Mouse (Mus musculus) lung, adult 10 weeks (tissue): ENCODE measurements around the gene Gm20441. TPM values are rescaled to one million over a fixed set of nuclear protein-coding genes. Genes with fewer than 3 reads are reported as not detected.

Source experiments
- polyA plus RNA-seq: library from polyadenylated mRNA; stranded (reverse); fragments of 350-450 nt; fragmentation: Illumina TruSeq; extraction: RNeasy Lipid Tissue Mini Kit (QIAGEN cat#74804); gene quantifications from one replicate; pipeline ENCODE4 v1.2.3, GENCODE M21; 2014; ENCODE audit warnings: low read depth, low replicate concordance; ENCODE audit not compliant: insufficient read depth

Gm20441 gene
- not detected for polyA plus RNA-seq

GRCm38 (mm10) chr10:75780769-75781578, at the start of gene Gm20441, which contains the start of gene Gstt3:
Gm20441 (minus strand) TSS chr10:75780954.
Gstt3 (minus strand) TSS chr10:75781414.

GRCm38 (mm10) chr10:75822443-75822842, 41.7 kb upstream of the Gm20441 start, which contains the start of gene Gstt4:
Gstt4 (minus strand) TSS chr10:75822543.

GRCm38 (mm10) chr10:75798176-75798696, 17.5 kb upstream of the Gm20441 start, which contains the start of gene Gstt1:
Gstt1 (minus strand) TSS chr10:75798584.

GRCm38 (mm10) chr10:75772795-75773664, 7.7 kb downstream of the Gm20441 start, which contains the start of gene Ddt:
Ddt (minus strand) TSS chr10:75773414.

GRCm38 (mm10) chr10:75763682-75764518, 16.9 kb downstream of the Gm20441 start, which contains the start of gene Cabin1:
Cabin1 (minus strand) TSS chr10:75764341.

Other genes with a start within 250 kb of the Gm20441 start
- 0.25 TPM for gene Lrrc75b, start 220.6 kb downstream of the Gm20441 start, polyA plus RNA-seq
- gene Ggt1, start 219.3 kb downstream of the Gm20441 start, polyA plus RNA-seq, result 1.7 TPM
- gene Ggt5, start 191.6 kb downstream of the Gm20441 start, polyA plus RNA-seq, result 5.4 TPM
- gene Susd2, start 136.9 kb downstream of the Gm20441 start, polyA plus RNA-seq, result 4.7 TPM
- 11.5 TPM for gene Cabin1, start 16.6 kb downstream of the Gm20441 start, polyA plus RNA-seq
- gene Ddt, start 7.5 kb downstream of the Gm20441 start, polyA plus RNA-seq, result 109 TPM
- gene Gstt3, start 460 bp upstream of the Gm20441 start, polyA plus RNA-seq, result 31.9 TPM
- gene Gstt1, start 17.6 kb upstream of the Gm20441 start, polyA plus RNA-seq, result 119 TPM
- gene Gstt4, start 41.6 kb upstream of the Gm20441 start, polyA plus RNA-seq, result not detected
- 32.5 TPM for gene Gstt2, start 56.5 kb upstream of the Gm20441 start, polyA plus RNA-seq
- gene Mif, start 79.3 kb upstream of the Gm20441 start, polyA plus RNA-seq, result 126 TPM
- gene Derl3, start 112.5 kb upstream of the Gm20441 start, polyA plus RNA-seq, result 3.0 TPM
- gene Smarcb1, start 140.7 kb upstream of the Gm20441 start, polyA plus RNA-seq, result 48.8 TPM
- 224 TPM for gene Chchd10, start 152.2 kb upstream of the Gm20441 start, polyA plus RNA-seq
- gene Mmp11, start 155.5 kb upstream of the Gm20441 start, polyA plus RNA-seq, result 22.1 TPM
- gene Gm867, start 159.7 kb upstream of the Gm20441 start, polyA plus RNA-seq, result 13.9 TPM
- 44.9 TPM for gene Vpreb3, start 162.1 kb upstream of the Gm20441 start, polyA plus RNA-seq
- gene Gm5134, start 173.6 kb upstream of the Gm20441 start, polyA plus RNA-seq, result not detected